Mouse (Mus musculus): ENCODE data around the gene Sdk1.

Gene Sdk1

DNA sequence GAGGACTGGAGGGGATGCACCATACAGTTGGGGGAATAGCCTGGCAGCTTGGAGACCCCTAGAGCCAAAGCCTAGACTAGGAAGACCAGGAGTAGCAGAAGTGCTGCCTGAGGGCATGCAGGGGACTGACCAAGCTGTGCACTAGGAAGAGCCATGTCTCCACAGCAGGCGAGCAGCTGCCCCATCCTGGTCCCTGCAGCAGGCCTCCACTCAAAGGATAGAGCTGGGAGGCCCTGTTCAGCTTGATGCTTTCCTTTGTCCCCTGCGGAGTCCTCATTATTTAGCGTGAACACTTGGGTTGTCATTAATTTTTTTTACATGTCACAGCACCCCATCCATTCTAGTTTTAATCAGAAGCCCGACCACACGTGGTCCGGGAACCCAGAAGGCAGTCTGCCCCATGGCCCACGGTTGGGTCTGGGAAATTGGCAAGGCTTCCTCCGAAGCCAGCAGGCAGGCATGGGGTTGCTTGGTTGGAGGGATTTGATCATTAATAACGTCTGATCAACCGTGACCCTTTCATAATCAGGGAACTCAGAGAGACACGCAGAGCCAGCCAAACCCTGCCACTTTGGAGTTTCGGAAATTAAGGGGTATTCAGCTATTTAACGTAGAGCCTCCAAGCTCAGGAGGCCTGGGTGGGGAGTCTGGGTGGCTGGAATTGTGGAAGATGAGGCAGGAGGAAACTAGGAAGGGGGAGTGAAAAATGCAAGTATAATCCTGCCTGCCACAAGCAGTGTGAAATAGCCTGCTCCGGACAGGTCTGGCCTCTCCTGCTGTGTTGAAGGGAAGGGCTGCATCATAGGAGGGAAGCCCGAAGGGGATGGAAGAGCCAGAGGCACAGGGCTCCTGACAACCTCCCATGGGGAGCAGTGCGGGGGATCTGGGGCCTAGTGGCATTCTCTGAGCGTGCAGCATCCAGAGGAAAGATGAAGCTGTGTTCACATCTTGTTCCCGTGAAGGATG is 872.2 kb downstream of the Sdk1 start:
- DNase-seq (ENCODE audit: low spot score) = no peak

DNA sequence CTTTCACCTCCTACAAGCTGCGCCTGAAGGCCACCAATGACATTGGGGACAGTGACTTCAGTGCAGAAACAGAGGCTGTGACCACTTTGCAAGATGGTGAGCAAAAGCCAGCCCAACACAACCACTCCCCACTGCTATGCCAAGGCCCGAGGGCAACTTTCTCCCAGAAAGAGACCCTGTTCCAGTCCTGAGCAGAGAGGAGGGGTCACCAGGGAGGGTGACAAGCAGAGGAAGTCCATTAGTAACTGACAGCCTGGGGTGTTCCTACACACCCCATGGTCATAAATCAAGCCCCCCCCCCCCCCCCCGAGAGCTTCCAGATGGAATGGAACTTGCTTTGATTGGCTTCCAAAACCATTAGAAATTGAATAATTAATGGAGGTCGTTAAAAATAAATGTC is 886.5 kb downstream of the Sdk1 start:
- DNase-seq (ENCODE audit: low spot score) = no peak

DNA sequence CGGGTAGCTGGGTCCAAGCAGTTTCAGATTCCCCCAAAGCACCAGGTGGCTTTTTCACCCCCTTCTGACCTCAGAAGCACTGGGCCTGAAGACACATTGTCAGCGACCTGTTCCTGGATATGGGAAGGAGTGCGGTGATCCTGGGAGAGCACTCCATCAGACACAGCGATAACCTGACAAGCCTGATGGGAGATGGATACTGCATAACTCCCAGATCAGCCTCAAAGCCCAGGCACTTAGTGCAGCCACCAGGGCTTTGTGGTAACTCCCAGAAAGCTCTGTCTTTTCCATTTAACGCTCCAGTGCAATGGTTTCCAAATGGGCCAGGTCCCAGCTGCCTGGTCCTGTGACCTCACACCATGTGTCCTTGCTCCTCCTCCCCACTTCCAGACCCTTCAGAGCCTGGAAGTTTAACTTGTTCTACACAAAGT is 886.9 kb downstream of the Sdk1 start:
- no peak for DNase-seq (ENCODE audit: low spot score)

DNA sequence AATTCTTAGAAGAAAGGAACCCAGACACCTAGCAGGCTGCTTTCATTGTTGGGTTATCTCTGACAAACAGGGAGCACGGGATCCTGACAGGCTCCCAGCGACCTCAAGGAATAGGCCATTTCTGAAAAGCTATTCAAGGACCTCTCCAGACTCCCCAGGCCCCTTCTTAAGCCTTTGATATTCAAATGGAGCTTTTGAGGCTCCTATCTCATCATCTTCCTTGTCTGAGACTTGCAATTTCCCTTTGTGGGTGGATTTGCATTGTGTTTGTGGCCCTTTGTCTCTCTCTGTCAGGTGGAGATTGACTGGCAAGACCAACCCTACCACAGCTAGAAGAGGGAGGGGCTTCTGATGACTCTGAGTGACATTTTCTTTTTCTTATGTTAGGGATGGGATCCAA is 888.7 kb downstream of the Sdk1 start:
- no peak for DNase-seq (ENCODE audit: low spot score)

DNA sequence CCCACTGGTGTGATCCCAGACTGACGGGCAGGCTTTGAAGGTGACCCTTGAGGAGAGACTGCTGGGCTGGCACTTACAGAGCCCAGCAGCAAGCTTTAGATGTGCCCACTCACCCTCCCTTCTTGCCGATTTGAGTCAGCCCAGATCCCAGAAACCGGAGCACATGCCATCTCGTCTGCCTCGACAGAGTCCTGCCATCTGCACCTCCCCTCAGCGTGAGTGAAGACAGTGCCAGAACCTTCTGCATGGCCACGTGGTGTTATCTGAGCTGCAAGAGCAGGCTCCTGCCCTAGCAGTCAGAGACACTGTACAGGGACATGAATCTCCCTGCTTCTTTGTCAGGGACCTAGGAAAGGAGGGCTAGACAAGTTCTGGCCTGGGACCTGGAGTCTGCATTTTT is 898.7 kb downstream of the Sdk1 start:
- no peak for DNase-seq (ENCODE audit: low spot score)

DNA sequence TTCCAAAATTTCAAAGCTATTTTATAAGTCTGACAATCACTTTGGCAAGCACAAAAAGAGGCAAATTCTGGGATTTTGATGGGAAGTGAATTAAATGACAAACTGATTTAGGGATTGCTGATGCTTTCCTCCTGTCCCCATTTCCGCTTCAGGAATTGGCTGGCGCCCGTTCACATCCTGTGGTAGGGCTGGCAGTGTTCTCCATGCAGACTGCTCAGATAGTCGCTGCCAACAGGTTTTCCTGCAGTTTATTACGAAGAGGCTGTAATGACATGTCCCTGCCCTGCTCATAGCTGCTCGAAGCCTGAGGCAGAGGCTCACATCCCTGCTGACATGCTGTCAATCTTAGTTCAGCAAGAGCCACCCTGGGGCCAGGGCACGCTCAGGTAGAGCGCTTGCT is 908.3 kb downstream of the Sdk1 start:
- DNase-seq (ENCODE audit: low spot score) = no peak

DNA sequence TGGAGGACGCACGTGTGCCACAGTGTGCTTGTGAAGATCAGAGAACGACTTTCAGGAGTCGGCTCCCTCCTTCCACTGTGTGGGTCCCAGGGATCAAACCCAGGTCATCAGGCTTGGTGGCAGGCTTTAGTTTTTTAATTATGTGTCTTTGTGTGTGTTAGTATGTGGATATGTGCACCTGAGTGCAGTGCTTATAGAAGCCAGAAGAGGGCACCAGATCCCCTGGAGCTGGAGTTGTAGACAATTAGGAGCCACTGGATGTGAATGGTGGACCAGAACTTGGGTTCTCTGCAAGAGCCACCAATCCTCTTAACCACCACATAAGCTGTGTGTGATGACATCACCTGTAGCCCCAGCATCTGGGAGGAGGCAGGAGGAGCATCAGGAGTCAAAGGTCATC is 909.5 kb downstream of the Sdk1 start:
- no peak for DNase-seq (ENCODE audit: low spot score)

DNA sequence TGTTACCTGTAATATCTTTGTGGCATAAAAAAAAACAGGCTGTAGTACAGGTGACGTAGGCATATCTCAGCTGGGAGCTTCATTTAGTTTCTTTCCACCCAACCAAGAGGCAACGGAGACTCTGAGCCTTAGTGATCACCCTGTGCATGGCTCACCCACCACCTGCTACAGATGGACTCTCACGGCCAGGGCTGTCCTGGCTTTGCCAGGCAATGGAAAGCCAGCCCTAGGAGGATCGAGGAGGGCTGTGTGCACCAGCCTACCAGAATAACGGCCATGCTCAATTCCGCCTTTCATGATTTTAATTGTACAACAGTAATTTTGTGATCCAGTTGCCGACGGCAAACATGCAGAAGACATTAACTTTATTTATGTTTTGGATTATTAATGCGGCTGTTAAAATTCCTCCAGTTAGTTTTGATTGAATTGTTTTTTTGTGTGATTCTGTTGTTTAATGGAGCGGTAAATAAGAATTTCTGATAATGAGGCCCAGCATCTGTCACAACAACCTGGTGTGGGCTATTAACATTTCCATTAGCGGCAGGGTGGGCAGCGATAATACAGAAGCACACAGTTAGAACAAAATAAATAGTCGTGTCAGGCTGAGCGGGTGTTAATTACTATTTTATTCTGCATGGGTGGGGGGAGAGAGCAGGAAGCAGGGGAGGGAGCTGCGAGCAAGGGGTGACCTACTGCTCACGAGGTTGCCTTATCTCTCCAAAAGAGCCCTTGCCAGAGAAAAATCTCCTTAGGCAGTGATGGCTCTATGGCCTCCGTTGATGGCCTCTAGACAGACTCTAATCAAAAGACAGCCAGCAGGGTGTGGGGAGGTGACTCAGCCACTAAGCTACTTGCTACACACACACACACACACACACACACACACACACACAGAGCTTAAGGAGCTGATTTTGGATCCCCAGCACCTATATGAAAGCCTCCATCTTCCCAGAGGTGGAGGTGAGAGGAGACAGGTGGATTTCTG is 915.9 kb downstream of the Sdk1 start:
- no peak for DNase-seq (ENCODE audit: low spot score)

DNA sequence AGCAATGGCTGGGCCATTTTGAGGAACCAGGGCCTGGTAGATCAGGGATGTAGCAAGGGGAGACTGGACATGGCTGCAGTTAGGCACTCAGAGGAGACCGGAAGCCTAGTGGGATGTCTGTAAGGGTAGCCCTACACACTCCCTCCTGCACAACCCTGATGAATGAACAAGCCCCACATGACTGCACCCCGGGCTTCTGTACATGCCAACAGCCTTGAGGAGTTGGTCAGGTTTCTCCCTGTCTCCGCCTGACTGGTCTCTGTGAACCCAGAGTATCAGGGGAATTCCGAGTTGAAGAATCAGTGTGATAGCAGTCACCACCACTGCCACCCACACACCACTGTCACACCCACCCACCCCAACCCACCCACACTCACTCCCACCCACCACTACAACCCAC is 922.2 kb downstream of the Sdk1 start:
- no peak for DNase-seq (ENCODE audit: low spot score)

DNA sequence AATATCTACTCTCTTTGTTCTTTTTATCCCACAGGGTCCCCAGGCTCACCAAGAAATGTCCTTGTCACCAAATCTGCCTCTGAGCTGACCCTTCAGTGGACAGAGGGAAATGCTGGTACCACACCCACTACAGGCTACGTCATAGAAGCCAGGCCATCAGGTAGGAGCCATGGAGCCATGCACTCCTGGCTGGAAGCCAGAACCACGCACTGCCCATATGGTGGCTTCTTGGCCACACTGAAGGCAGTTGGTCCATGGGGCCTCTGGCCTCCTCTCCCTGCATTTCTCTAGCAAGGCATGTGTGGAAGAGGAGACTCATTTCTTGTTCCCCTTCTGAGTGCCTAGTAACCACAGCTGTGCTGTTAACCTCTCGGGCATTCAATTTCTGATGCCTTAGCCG is 932.3 kb downstream of the Sdk1 start:
- DNase-seq (ENCODE audit: low spot score) = no peak

DNA sequence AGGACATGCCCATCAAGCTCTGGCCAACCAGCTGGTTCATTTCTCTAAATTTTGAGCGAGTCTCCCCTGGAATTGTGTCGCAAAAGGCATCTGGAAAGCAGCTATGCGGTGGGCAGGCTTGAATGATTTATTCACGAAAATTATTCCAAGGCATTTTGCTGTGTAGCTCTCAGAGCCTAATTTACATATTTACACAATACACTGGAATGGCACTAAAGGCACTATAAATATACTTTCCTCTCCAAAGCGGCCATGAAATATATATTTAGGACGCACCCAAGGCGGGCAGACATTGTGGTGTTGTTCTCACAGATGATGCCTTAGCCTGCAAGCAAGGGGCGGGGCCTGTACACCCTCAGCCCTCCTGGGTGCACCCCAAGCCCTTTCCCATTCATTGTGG is 936.9 kb downstream of the Sdk1 start:
- DNase-seq (ENCODE audit: low spot score) = no peak

DNA sequence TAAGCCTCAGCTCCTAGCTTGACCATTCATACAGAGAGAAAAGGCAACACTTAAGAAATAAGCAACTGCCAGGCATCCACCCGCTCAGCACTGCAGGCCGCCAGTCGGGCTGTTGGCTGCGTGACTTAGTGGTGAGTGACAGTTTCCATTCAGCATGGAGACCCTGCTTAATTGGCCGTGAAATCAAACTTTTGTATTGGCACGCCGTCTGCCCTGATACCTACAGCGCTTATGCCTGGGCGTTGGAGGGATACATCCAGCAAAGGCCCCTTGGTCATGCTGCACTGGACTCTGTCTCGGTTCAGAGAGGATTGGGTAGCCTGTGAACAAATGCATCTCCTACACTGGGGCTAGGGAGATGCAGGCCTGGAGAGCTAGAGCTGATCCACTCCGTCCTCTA is 938.0 kb downstream of the Sdk1 start:
- DNase-seq (ENCODE audit: low spot score) = no peak

DNA sequence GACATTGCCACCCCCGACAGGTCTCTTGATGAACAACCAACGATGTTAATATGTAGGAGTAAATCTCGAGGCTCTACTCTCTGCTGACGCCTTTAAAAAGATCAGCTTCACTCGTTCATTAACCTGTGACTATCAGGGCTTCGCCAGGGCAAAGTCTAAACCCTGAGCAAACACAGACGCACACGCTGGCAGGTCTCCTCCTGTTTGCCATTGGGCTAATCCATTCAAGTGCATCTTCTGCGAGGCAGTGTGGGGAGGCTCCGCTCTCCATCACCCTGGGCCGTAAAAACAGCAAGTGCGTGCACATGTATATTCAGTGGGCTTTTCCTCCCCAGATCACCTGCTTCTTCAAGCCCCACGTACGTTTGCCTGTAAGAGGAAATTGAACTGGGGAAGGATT is 940.6 kb downstream of the Sdk1 start:
- DNase-seq (ENCODE audit: low spot score) = no peak

DNA sequence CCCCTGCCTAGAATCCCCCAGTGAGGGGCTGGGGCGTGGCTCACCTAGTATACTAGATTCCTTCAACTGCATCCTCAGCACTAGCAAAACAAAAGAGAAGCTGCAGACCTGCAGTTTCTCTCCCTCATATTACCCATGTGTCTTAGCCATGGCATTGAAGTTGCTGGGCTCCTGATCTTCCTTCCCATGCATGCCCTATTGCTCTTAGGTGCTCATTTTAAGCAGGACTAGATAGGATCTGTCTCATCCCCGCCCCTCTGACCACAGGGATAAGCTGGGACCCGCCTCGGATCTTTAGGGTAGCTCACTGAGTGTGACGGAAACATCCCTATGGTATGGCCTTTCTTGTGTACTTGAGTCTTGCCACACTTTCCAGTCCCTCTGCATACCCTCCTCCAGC is 947.5 kb downstream of the Sdk1 start:
- no peak for DNase-seq (ENCODE audit: low spot score)

DNA sequence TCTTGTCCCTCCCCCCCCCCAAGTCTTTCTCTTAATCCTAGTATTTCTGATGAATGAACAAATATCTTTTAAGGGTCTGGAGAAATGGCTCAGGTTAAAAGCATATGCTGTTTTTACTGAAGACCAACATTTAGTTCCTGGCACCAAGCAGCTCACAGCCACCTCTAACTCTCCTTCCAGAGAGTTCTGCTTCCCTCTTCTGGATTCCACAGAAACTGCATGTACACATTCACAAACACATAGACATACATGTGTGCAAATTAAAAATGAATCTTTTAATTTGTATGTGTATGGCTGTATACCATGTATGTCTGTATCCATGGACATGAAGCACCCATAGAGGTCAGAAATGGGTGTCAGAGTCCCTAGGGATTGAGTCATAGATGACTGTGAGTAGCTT is 968.6 kb downstream of the Sdk1 start:
- no peak for DNase-seq (ENCODE audit: low spot score)

DNA sequence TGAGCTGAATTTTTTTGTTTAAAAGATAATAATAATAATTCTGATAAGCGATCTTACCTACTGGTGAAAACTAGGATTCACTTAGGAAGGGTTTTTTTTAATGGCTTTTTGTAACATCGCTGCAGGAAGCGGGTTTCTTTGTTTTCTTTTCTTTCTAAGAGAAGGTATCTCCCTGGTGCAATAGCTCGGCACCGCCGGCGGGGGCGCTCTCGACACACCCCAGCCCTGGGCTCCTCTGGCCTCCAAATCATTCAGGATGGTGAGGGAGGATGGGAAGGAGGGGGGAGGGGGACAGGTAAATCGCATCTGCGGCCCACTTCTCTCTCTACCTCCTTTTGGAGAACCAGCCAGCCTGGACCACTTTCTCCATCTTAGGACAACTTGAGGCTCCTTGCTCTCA is 971.0 kb downstream of the Sdk1 start:
- no peak for DNase-seq (ENCODE audit: low spot score)

DNA sequence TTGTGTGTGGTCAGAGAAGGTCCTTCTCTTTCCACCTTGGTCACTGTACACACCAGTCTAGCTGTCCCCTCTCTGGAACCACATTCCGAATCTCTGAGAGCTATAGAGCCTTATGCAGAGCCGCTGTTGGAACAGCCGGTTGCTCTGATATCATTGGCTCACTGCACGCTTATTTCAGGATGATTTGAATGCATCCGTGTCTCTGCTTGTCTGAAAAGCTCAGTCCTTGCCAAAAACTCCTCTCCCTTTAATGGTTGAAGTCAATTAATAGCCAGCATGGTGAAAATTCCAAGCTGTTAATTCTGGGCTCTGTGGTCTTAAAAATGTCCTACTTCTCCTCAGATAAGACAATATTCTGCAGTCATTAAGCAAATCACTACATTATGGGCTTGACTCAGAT is 974.7 kb downstream of the Sdk1 start:
- no peak for DNase-seq (ENCODE audit: low spot score)

DNA sequence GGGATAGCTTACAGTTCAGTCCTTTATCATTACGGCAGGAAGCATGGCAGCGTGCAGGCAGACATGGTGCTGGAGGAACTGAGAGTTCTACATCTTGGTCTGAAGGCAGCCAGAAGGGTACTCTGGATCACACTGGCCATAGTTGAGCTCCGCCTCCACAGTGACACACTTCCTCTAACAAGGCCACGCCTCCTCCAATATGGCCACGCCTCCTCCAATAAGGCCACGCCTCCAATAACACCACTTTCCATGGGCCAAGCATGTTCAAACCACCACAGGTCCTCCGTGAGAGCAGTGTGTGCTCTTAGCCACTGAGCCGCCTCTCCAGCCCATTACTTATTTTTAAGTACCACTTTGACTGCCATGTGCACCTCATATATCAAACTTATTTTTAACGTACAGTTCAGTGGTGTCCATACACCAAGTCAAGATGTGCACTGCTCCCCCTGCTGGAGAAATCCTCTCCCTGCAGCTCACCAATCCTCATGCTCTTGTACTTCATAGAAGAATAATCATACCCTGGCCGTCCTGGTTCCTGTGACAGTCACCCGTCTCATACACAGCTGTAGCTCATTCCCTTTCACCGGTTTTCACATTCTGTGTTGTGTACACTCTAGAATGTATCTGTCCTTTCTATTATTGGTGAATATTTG is 979.7 kb downstream of the Sdk1 start:
- DNase-seq (ENCODE audit: low spot score) = no peak

DNA sequence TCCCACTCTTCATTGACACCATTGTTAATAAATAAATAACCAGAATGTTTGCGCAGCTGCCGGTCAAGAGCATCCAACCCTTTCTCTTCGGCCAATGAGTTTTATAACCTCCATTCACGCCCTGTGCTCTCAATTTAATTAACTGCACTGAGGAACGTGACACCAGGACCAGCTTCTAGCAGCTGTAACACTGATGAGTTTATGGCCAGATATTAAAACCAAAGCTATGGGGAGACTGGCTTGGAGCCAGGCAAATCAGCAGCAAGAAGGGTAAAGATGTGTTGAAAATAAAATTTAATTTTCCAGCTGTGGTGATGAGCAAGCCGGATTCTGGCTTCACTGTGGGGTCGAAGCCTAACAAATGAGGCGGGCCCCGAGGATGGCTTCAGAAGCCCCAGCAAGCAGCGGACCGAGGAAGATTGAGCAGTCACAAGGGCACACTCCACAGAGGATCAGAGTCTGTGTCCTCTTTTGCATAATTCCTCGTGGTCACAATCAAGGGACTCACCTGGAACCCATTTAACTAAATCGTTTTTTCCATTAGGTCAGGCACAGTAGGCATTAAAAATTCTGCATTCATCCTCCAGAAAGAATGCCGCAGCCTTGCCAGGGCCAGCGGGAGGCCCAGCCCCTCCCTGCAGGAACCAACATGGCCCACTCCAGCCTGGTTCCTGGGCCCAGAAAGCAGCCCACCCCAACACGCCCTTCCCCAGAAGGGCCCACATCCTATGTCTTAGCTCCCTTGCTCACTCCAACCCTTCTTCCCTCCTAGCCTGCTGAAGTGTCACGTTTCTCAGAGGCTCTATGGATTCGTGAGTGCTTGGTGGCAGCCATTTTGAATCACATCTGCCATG is 987.9 kb downstream of the Sdk1 start:
- DNase-seq (ENCODE audit: low spot score) = no peak

DNA sequence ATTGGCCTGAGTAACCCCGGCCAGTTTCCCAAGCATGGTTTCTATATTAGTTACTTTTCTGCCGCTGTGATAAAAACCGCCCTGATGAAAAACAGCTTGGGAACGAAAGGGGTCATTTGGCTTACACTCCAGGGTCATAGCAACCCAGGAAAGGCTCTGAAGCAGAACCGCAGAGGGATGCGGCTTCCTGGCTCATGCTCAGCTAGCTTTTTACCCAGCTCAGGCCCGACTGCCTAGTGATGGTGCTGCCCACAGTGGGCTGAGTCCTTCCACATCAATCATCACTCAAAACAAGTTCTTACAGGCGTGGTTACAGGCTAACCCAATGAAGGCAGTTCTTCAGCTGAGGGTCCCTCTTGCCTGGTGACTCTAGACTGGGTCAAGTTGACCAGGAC is 988.5 kb downstream of the Sdk1 start:
- DNase-seq (ENCODE audit: low spot score) = no peak

DNA sequence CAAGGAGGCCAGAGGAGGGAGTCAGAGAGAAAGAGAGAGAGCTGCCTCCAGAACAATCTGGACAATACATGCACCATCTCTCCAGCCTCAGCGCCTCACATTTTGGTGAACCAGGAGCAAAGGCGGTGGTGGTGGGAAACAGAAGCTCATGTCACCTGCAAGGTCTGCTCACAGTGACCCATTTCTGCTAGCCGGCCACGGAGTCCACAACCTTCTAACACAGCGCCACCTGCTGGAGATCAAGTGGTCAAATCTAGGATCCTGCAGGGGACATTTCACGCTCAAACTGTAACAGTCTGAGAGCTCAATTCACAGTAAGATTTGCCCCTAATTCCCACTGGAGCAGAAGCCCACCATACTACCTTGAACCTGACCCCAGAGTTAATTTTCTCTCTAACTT is 999.0 kb downstream of the Sdk1 start:
- no peak for DNase-seq (ENCODE audit: low spot score)

All from adipocyte (in vitro differentiated cells).